Mouse (Mus musculus) CH12.LX (cell line): ENCODE results near the gene Chd2. TPM values are rescaled to one million over a fixed set of nuclear protein-coding genes. Genes with fewer than 3 reads are reported as not detected.

Experiments used
- DNase-seq: peaks from one replicate; pipeline ENCODE4 v3.0.0-alpha.2; 2013; ENCODE audit errors: extremely low read depth
- H3K27ac ChIP-seq: 2 replicates; pipeline ENCODE4 v1.5.1; 2012; ENCODE audit warnings: low read depth, mild to moderate bottlenecking, control low read depth, moderate library complexity; ENCODE audit not compliant: insufficient read depth
- H3K27me3 ChIP-seq: replicated peaks from 2 replicates; pipeline ENCODE3; 2012; ENCODE audit warnings: inconsistent platforms
- H3K36me3 ChIP-seq, 2 experiments: replicated peaks in 1 of 2; 2 replicates each; pipeline versions ENCODE3 to v1.6.1; 2012; ENCODE audit warnings: inconsistent platforms in 1 of 2, low read length in 1 of 2, mild to moderate bottlenecking in 1 of 2, mixed read lengths in 1 of 2, moderate library complexity in 1 of 2; ENCODE audit not compliant: control insufficient read depth in 1 of 2, insufficient read depth in 1 of 2
- H3K4me1 ChIP-seq, 2 experiments: 2 replicates each; pipeline ENCODE4 v1.6.1; 2012; ENCODE audit warnings: inconsistent platforms in 1 of 2, moderate library complexity in 1 of 2; ENCODE audit not compliant: insufficient read depth in 2 of 2, control insufficient read depth in 1 of 2
- H3K4me2 ChIP-seq: 2 replicates; pipeline ENCODE4 v1.6.1; 2012; ENCODE audit warnings: low read depth, mild to moderate bottlenecking, control low read depth; ENCODE audit not compliant: poor library complexity, insufficient read depth, severe bottlenecking
- H3K4me3 ChIP-seq, 3 experiments: fragments of 150-350 bp in 1 of 3; sonication (generic) in 1 of 3; replicated peaks in 1 of 3; 2 replicates each; pipeline versions ENCODE3 to v1.5.1; 2011 to 2012; ENCODE audit warnings: low read depth in 2 of 3, low read length in 2 of 3, mild to moderate bottlenecking in 2 of 3, moderate library complexity in 2 of 3, control low read depth in 1 of 3, improper control_type of control experiment in 1 of 3, inconsistent platforms in 1 of 3, mixed read lengths in 1 of 3; ENCODE audit not compliant: poor library complexity in 1 of 3
- H3K79me2 ChIP-seq: replicated peaks from 2 replicates; pipeline ENCODE4 v1.6.1; 2012; ENCODE audit warnings: mild to moderate bottlenecking, moderate library complexity; ENCODE audit not compliant: control insufficient read depth, poor library complexity, insufficient read depth, severe bottlenecking; ENCODE audit errors: extremely low read depth
- H3K9ac ChIP-seq: 2 replicates; pipeline ENCODE4 v1.6.1; 2012; ENCODE audit warnings: low read depth, mild to moderate bottlenecking, control low read depth, moderate library complexity; ENCODE audit not compliant: insufficient read depth
- H3K9me3 ChIP-seq: replicated peaks from 2 replicates; pipeline ENCODE3; 2012; ENCODE audit warnings: low read length, inconsistent platforms, mixed read lengths
- BHLHE40 ChIP-seq: IDR thresholded peaks from 2 replicates; pipeline ENCODE4 v1.6.1; 2011; ENCODE audit warnings: mild to moderate bottlenecking, low read depth, low read length, improper control_type of control experiment
- CHD1 ChIP-seq: IDR thresholded peaks from 2 replicates; pipeline ENCODE4 v1.6.1; 2012; ENCODE audit warnings: low read depth, low read length, improper control_type of control experiment, inconsistent platforms
- E2F4 ChIP-seq: IDR thresholded peaks from 2 replicates; pipeline ENCODE4 v1.6.1; 2011; ENCODE audit warnings: low read depth, low read length, improper control_type of control experiment; ENCODE audit not compliant: insufficient replicate concordance
- EP300 ChIP-seq: IDR thresholded peaks from 2 replicates; pipeline ENCODE4 v1.6.1; 2011; ENCODE audit warnings: low read length, improper control_type of control experiment
- GABPA ChIP-seq: IDR thresholded peaks from 2 replicates; pipeline ENCODE4 v1.6.1; 2012; ENCODE audit warnings: low read depth, low read length, improper control_type of control experiment, inconsistent platforms; ENCODE audit not compliant: insufficient replicate concordance
- IRF4 ChIP-seq: IDR thresholded peaks from 2 replicates; pipeline ENCODE4 v1.6.1; 2014; ENCODE audit warnings: low read depth, mild to moderate bottlenecking, inconsistent platforms, low read length, improper control_type of control experiment
- JUN ChIP-seq: IDR thresholded peaks from 2 replicates; pipeline ENCODE4 v1.6.1; 2011; ENCODE audit warnings: low read depth, mild to moderate bottlenecking, low read length, improper control_type of control experiment, moderate library complexity; ENCODE audit not compliant: insufficient read depth
- MAFK ChIP-seq: IDR thresholded peaks from 2 replicates; pipeline ENCODE4 v1.6.1; 2011; ENCODE audit warnings: low read length, improper control_type of control experiment; ENCODE audit not compliant: insufficient replicate concordance
- MAX ChIP-seq: IDR thresholded peaks from 2 replicates; pipeline ENCODE4 v1.6.1; 2011; ENCODE audit warnings: low read length, improper control_type of control experiment
- MEF2A ChIP-seq: IDR thresholded peaks from 2 replicates; pipeline ENCODE4 v1.6.1; 2014; ENCODE audit warnings: low read depth, mild to moderate bottlenecking, inconsistent platforms, low read length, improper control_type of control experiment, borderline replicate concordance
- MXI1 ChIP-seq: IDR thresholded peaks from 2 replicates; pipeline ENCODE4 v1.6.1; 2011; ENCODE audit warnings: mild to moderate bottlenecking, low read depth, low read length, improper control_type of control experiment
- NRF1 ChIP-seq: IDR thresholded peaks from 2 replicates; pipeline ENCODE4 v1.6.1; 2014; ENCODE audit warnings: low read depth, mild to moderate bottlenecking, inconsistent platforms, low read length, improper control_type of control experiment, moderate library complexity
- RCOR1 ChIP-seq: conservative IDR thresholded peaks from 2 replicates; pipeline ENCODE4 v1.6.1; 2012; ENCODE audit warnings: low read depth, mild to moderate bottlenecking, inconsistent platforms, low read length, improper control_type of control experiment
- TBP ChIP-seq: conservative IDR thresholded peaks from 2 replicates; pipeline ENCODE4 v1.6.1; 2011; ENCODE audit warnings: low read depth, low read length, improper control_type of control experiment
- ZC3H11A ChIP-seq: IDR thresholded peaks from 2 replicates; pipeline ENCODE4 v1.6.1; 2012; ENCODE audit warnings: low read depth, mild to moderate bottlenecking, inconsistent platforms, low read length, improper control_type of control experiment
- ZKSCAN1 ChIP-seq: IDR thresholded peaks from 2 replicates; pipeline ENCODE4 v1.6.1; 2012; ENCODE audit warnings: low read depth, inconsistent platforms, low read length, improper control_type of control experiment, borderline replicate concordance
- ZMIZ1 ChIP-seq: IDR thresholded peaks from 2 replicates; pipeline ENCODE4 v1.6.1; 2012; ENCODE audit warnings: low read depth, mild to moderate bottlenecking, inconsistent platforms, low read length, improper control_type of control experiment
- ZNF384 ChIP-seq: IDR thresholded peaks from 2 replicates; pipeline ENCODE4 v1.6.1; 2012; ENCODE audit warnings: low read depth, low read length, improper control_type of control experiment, inconsistent platforms
- dilution Hi-C: fragments of 300-500 bp; cut with MboI; formaldehyde crosslinking; loops from 2 replicates; pipeline ENCODE4 v1.14.3; 2020; ENCODE audit warnings: low sequenced_read_pairs; ENCODE audit not compliant: extremely low pct_unique_long_range_greater_than_20kb, extremely low pct_ligation_motif_present
- in situ Hi-C: fragments of 300-500 bp; cut with MboI; formaldehyde crosslinking; loops from 3 replicates; pipeline ENCODE4 v1.14.3; 2019; ENCODE audit warnings: low sequenced_read_pairs, low pct_ligation_motif_present, low pct_unique_long_range_greater_than_20kb, mixed read lengths
- polyA plus RNA-seq: library from polyadenylated mRNA; unstranded; fragments of >175 nt; gene quantifications from 2 replicates; pipeline ENCODE4 v1.2.1, GENCODE M21; 2012; ENCODE audit warnings: low read depth; ENCODE audit not compliant: insufficient read length
- total RNA-seq, 2 experiments: library from RNA; depleted of rRNA; stranded (reverse); fragments of 300-350 nt in 1 of 2; fragments of >200 nt in 1 of 2; gene quantifications; 2 replicates each; pipeline ENCODE4 v1.2.3; 2012 to 2014

Gene Chd2
- total and polyA plus RNA-seq, 3 experiments, result 23.2 to 39.3 (median 30.9) TPM

DNA sequence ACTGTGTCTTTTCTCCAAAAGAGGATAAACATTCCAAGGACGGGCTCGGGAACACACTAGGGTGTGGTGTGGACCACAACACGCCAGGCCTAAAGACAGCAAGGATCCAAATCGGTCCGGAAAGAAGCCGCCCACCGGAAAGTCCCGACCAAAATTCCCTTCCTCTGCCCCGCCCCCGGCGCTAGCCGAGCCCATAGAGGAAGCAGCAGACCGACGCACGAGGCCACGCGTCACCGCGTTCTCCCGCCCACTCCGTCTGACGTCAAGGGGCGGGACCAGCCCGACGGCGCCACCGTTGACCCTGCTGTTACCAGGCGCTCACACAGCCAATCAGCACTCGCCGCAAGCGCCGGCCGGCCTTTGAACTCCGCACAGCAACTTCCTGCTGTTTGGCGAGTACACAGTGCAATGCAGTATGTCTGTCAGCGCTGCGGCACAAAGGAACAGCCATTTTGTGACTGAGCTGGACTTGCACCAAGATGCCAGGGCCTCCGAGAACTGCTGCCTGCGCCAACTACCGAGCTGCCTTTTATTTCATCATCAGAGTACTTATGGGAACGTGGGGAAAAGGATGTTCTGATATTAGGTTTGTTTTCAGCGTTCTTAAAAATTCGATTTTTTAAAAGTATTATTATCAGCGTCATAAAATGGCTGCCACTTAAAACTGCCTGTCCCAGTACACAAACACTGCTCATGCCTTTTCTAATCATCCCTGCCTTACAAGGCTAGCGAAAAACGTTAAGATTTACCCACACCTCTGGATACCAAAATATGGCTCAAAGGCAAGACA, 3.8 kb downstream of the Chd2 start (continued):
- peak; percentile 76 for TF ChIP-seq NRF1

GRCm38 (mm10) chr7:73537228-73537627, 4.4 kb downstream of the Chd2 start:
- H3K36me3 ChIP-seq, result peaks cover 6 to 32% of the 10 kb centered on the region in 2 experiments

GRCm38 (mm10) chr7:73536579-73536978, 5.1 kb downstream of the Chd2 start:
- Histone ChIP-seq H3K27ac (no peak overlapping the region), H3K36me3 (peaks cover 8 to 34% of the 10 kb centered on the region in 2 experiments), H3K79me2 (peaks cover 66% of the 10 kb centered on the region), H3K4me1 (peaks cover 6 to 46% of the 10 kb centered on the region in 2 experiments; a peak in 3 of 4 replicates), H3K9me3 (no peaks in the 10 kb centered on the region), H3K4me2 (peak overlapping the region; percentile 83; the same call in 1 of the 2 replicates), H3K4me3 (peak overlapping the region; percentile 38 to 58 (median 48)), H3K9ac (peak overlapping the region; percentile 99), H3K27me3 (no peaks in the 10 kb centered on the region)
- dilution Hi-C loops, result no loop called here
- no peak for TF ChIP-seq EP300
- no peak for TF ChIP-seq MXI1
- TF ChIP-seq ZC3H11A, result no peak
- TF ChIP-seq TBP, result 0 out of 2 replicates have a peak, but pooled peaks have one; percentile 10
- no peak for TF ChIP-seq BHLHE40
- in situ Hi-C loops, result loop anchor here (5.0 kb wide), 1 partner anchor 86 kb away; no protein-coding TSS in a partner anchor
- no peak for DNase-seq

More at GRCm38 (mm10) chr7:73537228-73537627, 4.4 kb downstream of the Chd2 start:
- Histone ChIP-seq H3K9ac (peak overlapping the region; percentile 99), H3K4me1 (peaks cover 6 to 40% of the 10 kb centered on the region in 2 experiments; a peak in 3 of 4 replicates), H3K4me3 (peak overlapping the region; percentile 48 to 67 (median 58)), H3K27ac (peak overlapping the region; percentile 85), H3K27me3 (no peaks in the 10 kb centered on the region)
- in situ Hi-C loops, result loop anchor here (5.0 kb wide), 1 partner anchor 85 kb away; no protein-coding TSS in a partner anchor
- TF ChIP-seq NRF1, result no peak
- TF ChIP-seq ZMIZ1, result no peak; the same call in 1 of the 2 replicates
- TF ChIP-seq ZC3H11A, result no peak
- TF ChIP-seq ZNF384, result no peak
- no peak for TF ChIP-seq ZKSCAN1
- TF ChIP-seq EP300, result no peak
- no peak for TF ChIP-seq RCOR1
- TF ChIP-seq MEF2A, result no peak
- TF ChIP-seq IRF4, result no peak
- no peak for TF ChIP-seq E2F4
- no peak for TF ChIP-seq MAX
- no peak for TF ChIP-seq CHD1
- no peak for TF ChIP-seq MXI1
- no peak for TF ChIP-seq MAFK
- no peak for TF ChIP-seq JUN
- no peak for TF ChIP-seq GABPA
- TF ChIP-seq, all 38 proteins: peak for 0
- Histone ChIP-seq H3K79me2 (peaks cover 64% of the 10 kb centered on the region), H3K4me2 (peak overlapping the region; percentile 83), H3K9me3 (no peaks in the 10 kb centered on the region)
- dilution Hi-C loops, result no loop called here
- DNase-seq, result no peak
